Mouse (Mus musculus) brain, embryonic 14.5 days (tissue): ENCODE measurements around the gene Tmem30c. TPM values are rescaled to one million over a fixed set of nuclear protein-coding genes. Genes with fewer than 3 reads are reported as not detected.

Experiments used
- DNase-seq: peaks from one replicate; pipeline ENCODE4 v3.0.0-alpha.2; 2011; ENCODE audit warnings: low read depth
- CTCF ChIP-seq: fragments of 200-500 bp; IDR thresholded peaks from 2 replicates; pipeline ENCODE4 v1.5.1; 2012; ENCODE audit warnings: inconsistent platforms, mild to moderate bottlenecking, moderate library complexity, borderline replicate concordance; ENCODE audit not compliant: insufficient read depth, insufficient read length; ENCODE audit errors: extremely low read depth
- POLR2A ChIP-seq: fragments of 200-500 bp; IDR thresholded peaks from 2 replicates; pipeline ENCODE4 v1.6.1; 2012; ENCODE audit warnings: mild to moderate bottlenecking, inconsistent platforms, borderline replicate concordance; ENCODE audit not compliant: poor library complexity, insufficient read depth, insufficient read length, severe bottlenecking; ENCODE audit errors: extremely low read depth
- polyA plus RNA-seq: library from polyadenylated mRNA; depleted of rRNA; stranded (reverse); fragments of >200 nt; gene quantifications from 2 replicates; pipeline ENCODE4 v1.2.3, GENCODE M21; 2012

The Tmem30c gene
- polyA plus RNA-seq, 1 experiment: 1.6 TPM

- TF ChIP-seq CTCF (no peak), POLR2A (no peak)
- no peak for DNase-seq
Measured at GRCm38 (mm10) chr16:57281417-57281816, 11.2 kb downstream of the Tmem30c start.

DNA sequence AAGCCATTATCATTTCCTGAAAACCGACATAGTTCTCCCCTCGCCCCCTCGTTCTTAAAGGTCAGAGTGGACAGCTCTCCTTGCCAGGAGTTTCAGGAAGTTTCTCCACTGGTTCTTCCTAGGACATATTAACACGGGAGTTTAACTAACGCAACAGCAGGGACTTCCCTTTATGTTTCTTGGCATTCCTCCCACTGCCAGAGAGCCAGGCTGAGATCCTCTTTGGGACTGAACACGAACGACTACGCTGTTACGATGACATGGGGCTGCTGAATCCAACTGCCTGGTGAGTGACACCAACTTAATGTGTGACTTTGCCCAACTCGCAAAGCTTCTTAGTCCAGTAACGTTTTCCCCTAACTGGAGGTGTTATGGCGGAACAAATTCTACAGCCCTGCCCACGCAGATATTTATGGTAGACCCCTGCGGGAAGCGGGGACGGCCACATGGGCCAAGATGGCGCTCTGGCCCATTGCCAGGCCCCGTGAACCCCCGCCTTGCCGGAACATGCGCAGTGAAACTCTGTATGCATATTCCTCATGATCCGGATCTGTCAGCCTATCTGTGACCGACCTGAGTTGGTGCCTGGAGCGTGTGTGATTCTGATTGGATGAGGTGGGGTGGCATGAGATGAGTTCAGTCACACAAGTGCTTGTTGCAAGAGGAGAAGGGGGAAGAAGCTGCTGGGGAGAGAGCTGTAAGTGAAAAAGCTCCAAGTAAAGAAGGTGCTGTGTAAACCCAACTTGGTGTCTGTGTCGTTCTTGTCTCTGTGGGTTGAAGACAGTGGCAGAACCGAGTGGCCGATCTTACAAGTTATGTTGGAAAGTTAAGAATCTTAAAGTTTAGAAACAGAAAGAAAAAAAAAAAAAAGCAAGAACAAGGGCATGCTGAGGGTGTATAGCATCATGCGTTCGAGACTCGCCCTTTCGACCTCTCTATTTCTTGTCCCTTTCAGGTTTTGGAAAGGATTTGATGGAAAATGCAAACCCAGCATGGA lies 12.1 kb downstream of the Tmem30c start:
- no peak for DNase-seq
- TF ChIP-seq POLR2A (no peak), CTCF (no peak)

GRCm38 (mm10) chr16:57278976-57279626 lies 13.6 kb downstream of the Tmem30c start:
- TF ChIP-seq CTCF: no peak
- no peak for DNase-seq

GRCm38 (mm10) chr16:57269751-57270150 lies 22.9 kb downstream of the Tmem30c start:
- TF ChIP-seq CTCF (no peak), POLR2A (no peak)
- DNase-seq: no peak

GRCm38 (mm10) chr16:57268058-57268841 lies 24.4 kb downstream of the Tmem30c start:
- TF ChIP-seq CTCF: no peak
- no peak for TF ChIP-seq POLR2A
- DNase-seq: peak; percentile 56

GRCm38 (mm10) chr16:57267068-57267467 lies 25.6 kb downstream of the Tmem30c start:
- DNase-seq: peak; percentile 47
- TF ChIP-seq POLR2A: no peak
- TF ChIP-seq CTCF: no peak

- DNase-seq: no peak
- TF ChIP-seq CTCF (no peak), POLR2A (no peak)
Measured at GRCm38 (mm10) chr16:57260152-57260551, 32.5 kb downstream of the Tmem30c start.

DNA sequence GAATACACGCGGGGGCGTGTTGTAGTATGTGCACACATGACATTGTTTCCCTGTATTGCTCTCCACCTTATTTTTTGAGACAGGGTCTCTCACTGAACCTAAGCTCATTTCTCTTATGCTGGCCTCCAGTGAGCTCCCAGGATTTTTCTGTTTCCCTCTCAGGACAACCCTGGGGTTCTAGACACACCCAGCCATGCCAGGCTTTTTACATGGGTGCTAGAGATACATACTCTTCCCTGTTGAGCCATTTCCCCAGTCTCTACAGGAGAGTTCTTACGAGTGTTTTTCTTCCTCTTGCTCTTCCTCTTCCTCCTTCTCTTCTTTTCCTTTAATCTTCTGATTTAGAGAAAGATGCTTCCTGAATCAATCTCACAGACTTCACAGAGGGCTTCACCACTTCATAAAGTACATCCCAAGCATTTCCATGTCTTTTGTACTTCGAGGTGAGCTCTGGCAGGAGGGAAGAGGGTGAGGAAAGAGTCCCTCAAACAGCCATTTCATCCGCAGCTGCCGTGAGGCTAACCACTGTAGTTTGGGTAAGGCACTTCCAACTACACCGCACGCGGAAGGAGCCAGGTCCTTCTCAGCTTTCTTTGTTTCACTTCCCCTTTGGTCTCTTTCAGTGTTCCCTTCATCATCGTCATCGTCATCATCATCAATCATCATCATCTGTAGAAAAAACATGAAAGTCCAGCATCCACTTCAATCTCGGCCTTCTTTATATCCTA lies 33.1 kb downstream of the Tmem30c start:
- no peak for DNase-seq
- TF ChIP-seq CTCF (no peak), POLR2A (no peak)

DNA sequence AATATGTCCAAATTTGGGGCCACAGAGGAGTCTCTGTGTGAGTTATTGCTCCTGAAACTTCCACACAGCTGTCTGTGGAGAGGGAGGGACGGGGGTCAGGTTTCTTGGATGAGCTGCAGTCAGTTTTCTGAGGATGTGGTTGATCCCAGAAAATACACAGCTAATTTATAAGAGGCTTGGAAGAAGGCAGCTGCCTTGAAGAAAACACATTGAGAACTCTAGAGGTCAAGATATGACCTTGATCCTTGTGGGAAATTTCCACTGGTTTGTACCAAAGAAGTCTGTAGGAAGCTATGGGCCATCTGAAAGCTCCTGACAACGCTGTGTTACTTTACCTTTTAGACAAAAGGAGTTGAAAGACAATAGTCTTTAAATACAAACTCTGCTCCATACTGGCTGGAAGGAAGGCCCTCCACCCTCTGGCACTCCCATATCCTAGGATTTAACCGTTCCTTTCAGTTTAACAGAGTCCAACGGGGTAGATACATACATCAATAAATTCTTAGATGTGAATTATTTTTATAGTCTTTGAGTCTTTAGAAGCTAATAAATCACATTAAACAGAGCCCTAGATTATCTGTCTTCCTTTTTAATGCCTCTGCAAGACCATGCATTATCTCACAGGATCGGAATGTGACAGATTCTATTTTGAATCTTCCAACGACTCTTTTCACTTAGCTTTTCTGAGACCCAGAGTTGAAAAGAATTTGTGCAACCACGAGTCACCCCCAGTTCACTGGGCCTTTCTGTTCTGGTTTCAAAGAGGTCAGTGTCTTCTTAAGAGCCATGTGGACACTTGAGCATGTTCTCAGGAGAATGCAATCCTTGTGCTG lies 40.9 kb downstream of the Tmem30c start:
- DNase-seq: no peak
- TF ChIP-seq POLR2A: no peak
- no peak for TF ChIP-seq CTCF

- no peak for DNase-seq
- TF ChIP-seq CTCF (no peak), POLR2A (no peak)
Measured at GRCm38 (mm10) chr16:57250991-57251390, 41.7 kb downstream of the Tmem30c start.

- no peak for DNase-seq
- TF ChIP-seq CTCF (no peak), POLR2A (no peak)
Measured at GRCm38 (mm10) chr16:57247464-57247863, 45.2 kb downstream of the Tmem30c start.
